Mouse (Mus musculus): ENCODE measurements around the gene Aldh16a1.

GRCm38 (mm10) chr7:45190186-45190585 is 35.8 kb upstream of the Aldh16a1 start:
- TF ChIP-seq CTCF (IDR thresholded peaks at IDR 0.05; ENCODE audit: control insufficient read depth, insufficient read depth, insufficient replicate concordance, low read depth, low read length) (no peak), POLR2A (IDR thresholded peaks at IDR 0.05; ENCODE audit: control insufficient read depth, low read depth, low read length) (no peak)
